Mouse (Mus musculus) kidney, postnatal 14 days (tissue): ENCODE results near the gene Tmem219.
"Not testable (repeated sequence)": the region's sequence is repeated elsewhere in the genome, so short reads cannot be mapped to it uniquely, and the experiment has no call there.

Experiments used
- DNase-seq: peaks from one replicate; pipeline ENCODE4 v3.0.0; 2022; ENCODE audit warnings: mixed read lengths

Gene Tmem219

DNA sequence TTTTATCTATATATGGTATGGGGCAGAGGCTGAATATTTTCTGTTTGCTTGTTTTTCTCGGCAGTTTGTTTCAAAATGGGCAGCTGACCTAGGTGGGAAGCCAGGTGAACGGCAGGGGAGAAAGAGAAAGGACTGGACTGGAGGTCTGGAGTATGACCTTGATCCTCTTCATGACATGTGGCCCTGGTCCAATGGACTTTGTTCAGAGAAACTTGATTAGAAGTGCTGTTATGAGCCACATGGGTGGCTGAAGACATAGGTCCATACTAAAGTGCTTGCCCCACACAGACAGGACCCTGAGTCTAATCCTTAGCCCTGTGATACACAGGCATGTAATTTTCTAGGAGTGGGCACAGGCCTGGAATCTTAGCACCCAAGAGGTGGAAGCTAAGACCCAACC, 1.2 kb downstream of the Tmem219 start:
- peak; percentile 53 for DNase-seq

DNA sequence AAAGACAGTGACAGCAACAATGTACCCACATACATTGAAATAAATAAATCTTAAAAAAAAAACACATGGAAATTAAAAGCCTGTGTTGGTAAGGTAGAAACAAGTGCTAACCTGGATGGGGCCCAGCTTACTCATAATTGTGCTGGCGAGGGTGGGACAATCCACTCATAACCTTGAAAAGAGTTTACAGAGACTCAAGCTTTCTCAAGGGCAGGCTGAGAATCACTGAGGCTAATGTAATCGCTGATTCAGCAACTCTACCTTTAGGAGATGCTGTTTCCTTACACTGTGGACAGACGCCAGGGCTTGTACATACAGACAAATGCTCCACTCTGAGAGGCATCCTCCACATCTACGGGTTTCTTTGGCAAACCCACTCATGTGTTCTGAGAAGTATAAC, 2.7 kb downstream of the Tmem219 start:
- DNase-seq = no peak

DNA sequence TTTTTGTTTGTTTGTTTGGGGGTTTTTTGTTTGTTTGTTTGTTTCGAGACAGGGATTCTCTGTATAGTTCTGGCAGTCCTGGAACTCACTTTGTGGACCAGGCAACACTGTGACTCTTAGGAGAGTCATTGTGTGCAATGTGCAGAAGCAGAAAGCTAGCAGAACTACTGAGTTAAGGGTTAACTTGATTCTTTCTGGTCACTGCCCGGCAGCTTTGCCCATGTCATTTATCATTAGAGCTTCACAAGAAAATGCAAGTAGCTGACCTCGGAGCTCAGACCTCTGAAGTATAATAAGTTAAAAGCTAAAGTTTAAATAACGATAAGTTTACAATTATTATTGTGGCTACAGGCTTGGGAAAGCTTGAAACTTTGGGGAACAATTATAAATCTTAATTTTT, 4.4 kb downstream of the Tmem219 start:
- not testable (repeated sequence) for DNase-seq

- DNase-seq = no peak
These were observed 7.9 kb downstream of the Tmem219 start for GRCm38 (mm10) chr7:126914844-126915243.

DNA sequence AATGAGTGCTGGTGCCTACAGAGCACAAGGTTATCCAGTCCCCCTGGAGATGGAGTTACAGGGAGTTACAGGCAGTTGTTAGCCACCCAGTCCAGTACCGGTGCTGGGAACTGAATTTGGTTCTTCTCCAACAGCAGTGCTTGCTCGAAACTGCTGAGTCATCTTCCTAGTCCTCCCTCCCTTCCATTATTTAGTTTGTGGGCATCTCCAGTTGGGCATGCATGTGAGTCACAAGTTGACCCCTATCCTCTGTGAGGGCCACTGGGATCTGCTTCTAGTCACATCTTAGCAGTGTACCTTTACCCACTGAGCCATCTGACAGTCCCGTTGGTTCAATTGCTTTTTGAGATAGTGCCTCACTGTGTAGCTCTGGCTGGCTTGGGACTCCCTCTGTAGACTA, 17.1 kb downstream of the Tmem219 start:
- DNase-seq = no peak

- not testable (repeated sequence) for DNase-seq
These were observed 22.9 kb downstream of the Tmem219 start for GRCm38 (mm10) chr7:126899781-126900180.

DNA sequence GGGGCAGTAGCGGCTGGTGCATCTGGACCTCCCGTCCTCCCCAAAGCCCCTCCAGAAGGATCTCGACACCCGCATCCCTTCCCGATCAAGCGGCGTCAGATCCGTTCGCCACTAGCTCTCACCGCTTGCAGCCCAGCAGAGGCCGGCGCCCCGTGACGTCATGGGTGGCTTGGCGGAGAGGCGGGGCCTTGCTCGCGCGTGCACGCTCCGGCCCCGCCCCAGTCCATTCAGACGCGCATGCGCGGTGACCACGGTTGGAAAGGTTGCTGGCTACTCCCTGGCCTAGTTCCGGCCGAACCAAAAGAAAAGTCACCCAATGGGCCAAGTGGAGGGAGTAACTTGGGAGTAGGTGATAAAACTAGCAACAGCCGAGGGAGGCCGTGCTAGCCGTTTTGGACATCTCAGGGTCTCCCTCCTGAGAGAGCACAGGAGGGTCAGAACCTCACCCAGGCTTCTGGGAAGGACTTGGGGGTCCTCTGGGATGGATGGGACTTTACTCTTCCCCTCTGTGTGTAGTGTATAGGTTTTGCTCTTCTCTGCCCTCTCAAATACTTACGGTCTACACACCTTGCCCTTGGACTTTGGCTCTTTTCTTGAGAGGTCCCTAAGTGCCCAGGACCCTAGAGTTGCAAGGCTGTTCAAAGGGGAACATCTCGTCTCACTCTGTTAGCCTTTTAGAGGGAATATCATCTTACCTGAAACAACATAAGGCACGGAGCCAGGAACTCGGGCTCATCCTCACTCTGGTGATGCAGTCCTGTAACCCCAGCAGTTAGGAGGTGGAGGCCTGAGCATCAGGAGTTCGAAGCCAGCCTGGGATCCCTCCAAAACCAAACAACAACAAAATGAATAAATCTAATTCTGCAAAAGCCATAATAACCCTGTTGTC, 24.4 kb downstream of the Tmem219 start:
- peak; percentile 98 for DNase-seq

GRCm38 (mm10) chr7:126897390-126898101, 25.2 kb downstream of the Tmem219 start:
- DNase-seq = peak; percentile 35

- DNase-seq = no peak
These were observed 25.8 kb downstream of the Tmem219 start for GRCm38 (mm10) chr7:126896912-126897311.

- peak; percentile 54 for DNase-seq
These were observed 33.9 kb downstream of the Tmem219 start for GRCm38 (mm10) chr7:126888852-126889251.

DNA sequence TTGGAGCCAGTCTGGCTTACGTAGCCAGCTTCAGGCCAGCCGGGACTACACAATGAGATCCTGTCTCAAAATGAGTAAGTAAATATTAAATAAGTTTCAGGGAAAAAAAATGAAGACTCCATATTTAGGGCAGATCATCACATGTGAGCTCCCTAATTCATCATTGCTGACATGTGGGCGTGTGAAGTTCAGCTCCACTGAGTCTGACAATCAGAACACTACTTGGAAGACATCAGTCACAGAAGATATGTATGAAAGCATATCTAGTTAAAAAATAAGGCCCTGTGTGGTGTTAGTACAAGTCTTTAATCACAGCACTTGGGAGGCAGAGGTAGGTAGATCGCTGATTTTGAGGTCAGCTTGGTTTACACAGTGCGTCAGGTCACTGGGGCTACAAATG, 35.4 kb downstream of the Tmem219 start:
- DNase-seq = no peak

DNA sequence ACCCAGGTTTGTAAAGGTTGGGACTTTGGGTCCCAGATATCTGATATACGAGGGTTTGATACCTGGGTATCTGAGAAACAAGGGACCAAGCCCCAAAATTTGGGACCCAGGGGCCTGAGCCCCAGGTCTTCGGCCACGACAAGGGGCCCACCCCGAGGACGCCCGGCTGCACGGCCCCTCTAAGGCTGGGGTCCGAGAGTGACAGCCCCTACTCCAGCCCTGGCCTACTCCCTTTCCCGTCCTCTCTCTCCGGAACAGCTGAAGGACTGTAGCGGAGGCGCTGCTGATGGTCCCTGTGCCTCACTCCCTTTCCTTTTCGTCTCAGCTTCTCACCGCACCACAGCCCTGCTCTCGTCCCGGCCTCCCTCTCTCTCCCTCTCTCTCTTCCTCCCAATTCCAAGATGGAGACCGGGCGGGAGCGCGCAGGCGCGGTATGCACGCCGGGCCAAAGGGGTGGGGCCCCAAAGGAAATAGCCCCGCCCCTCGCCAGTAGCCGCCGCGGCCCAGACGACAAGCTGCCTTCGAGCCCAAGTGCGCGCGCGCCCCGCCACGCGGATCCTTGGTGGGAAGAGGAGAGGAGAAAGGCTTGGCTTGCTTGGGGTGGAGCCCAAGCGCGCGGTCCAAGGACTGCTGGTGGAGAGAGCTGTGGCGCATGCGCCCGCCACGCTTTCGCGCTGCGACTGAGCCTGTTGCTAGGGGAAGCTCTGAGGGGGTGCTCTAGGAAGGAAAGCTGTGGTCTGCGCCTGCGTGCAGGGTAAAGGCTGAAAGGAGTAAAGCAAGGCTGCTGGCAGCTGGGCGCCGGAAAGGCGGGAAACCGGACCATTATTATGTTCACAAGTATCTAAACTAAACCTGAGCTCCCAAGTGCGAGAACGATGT, 38.2 kb downstream of the Tmem219 start, which contains the start of gene Taok2:
Gene Taok2, minus strand, starts transcription at position 418 of the 879 bp plus-strand sequence.
- peak; percentile 99 for DNase-seq

- peak; percentile 43 for DNase-seq
These were observed 39.0 kb downstream of the Tmem219 start for GRCm38 (mm10) chr7:126883731-126884181.

DNA sequence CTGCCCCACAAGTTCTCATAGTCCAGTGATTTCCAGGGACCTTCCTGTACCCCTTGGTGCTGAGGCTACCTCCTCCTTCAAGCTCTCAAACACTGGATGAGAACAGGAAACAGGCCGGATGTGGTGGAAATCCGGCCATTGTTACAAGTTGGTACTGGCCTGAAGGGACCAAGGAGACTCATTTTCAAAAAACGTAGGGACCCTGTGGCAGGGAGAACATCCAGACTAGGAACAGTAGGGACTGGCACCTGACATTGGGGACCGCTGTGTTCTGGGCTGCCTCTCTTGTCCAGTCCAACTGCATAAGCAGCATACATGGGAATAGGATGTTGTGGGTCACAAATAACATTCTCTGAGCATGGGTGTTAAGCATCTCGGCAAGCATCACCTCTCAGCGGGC, 41.7 kb downstream of the Tmem219 start:
- DNase-seq = peak; percentile 68

DNA sequence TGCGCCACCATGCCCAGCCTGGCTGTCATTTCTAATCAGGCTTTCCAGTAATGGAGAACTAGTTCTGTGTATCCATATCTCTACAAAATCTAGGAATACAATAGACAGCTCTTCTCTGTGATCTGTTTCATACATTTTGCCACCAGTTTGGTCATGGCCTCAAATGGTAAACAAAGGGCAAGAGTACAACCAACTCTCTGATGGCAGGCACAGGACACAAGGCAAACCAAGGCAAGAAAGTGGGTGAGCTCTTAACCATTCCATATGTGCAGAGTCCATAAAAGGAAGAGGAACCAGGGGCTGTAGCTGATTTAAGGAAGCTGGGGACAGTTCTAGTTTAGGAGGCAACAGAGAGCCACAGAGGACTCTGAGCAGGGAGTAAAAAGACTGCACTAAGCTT, 45.5 kb downstream of the Tmem219 start:
- no peak for DNase-seq

DNA sequence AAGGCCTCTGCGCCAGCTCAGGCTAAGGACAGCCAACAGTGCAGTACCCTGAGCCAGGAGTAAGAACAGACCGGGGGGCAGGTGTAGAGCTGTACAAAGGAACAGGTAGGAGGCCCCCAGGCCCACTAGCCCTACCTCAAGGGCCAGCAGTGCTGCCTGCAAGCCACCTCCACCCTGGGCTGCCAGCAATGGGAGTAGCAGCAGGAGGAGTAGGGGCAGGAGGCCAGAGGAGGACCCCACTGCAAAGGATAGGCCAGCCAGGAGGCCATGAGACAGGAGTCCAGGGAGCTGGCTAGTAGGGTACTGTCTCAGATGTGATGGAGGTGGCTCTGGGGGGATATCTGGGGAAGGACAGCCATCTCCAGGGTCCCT, 52.2 kb downstream of the Tmem219 start:
- DNase-seq = no peak

DNA sequence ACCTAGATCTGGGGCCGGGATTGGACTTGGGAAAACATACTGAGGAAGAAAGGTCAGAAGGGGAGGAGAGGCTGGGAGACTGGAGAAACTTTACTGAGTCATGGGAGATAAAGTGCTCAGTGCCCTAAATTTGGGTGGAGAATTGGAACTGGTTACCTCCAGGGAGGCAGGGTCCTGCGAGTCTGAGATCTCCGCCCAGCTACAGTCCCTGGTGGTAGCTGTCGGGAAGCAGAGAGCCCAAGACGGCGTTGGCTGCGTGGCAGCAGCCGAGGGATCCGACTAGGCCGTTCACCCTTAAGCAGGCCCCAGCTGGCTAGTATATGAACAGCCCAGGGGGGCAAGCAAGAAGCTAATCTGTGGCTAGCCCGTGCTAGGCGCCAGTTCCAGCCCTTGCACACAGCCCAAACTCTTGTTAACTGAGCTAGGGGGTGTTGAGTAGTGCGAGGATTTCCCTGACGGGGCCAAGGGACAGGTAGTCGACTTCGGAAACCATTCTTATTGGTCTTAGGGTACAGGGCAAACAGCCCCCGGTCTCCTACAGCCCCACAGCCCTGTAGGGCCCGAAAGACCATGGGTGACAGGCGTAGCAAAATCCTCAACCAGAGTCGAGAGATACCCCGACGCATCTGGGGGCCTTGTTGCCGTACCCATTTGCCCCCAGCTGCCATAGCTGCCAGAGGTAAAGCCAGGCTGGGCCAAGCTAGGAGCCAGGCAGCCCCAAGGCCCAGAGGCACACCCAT, 52.8 kb downstream of the Tmem219 start:
- no peak for DNase-seq

GRCm38 (mm10) chr7:126868003-126868402, 54.7 kb downstream of the Tmem219 start:
- DNase-seq = no peak

GRCm38 (mm10) chr7:126867534-126867933, 55.2 kb downstream of the Tmem219 start:
- DNase-seq = no peak

DNA sequence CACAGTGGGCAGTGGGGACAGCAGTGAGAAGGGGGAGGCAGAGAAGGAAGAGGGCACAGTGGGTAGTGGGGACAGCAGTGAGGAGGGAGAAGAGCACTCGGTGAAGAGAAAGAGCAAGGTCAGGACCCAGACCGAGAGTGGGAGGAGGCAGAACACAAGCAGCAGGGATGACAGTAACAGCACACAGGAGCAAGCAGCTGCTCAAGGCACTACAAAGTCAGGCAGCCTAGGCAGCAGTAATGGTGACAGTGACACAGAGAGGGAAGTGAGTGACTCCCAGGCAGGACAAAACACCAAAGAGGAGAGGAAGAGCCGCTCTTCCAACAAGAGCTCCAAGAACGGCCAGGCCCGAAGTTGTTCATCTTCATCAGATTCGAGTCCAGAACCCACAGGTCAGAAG, 58.9 kb downstream of the Tmem219 start:
- no peak for DNase-seq

- DNase-seq = peak; percentile 96
These were observed 60.5 kb downstream of the Tmem219 start, which contains the start of gene Ino80e for GRCm38 (mm10) chr7:126862147-126862784. TSS of gene Ino80e (minus strand) at chr7:126862377.
